Mouse (Mus musculus): Measurements from ENCODE around the gene Gtf2h4. TPM values are rescaled to one million over a fixed set of nuclear protein-coding genes. Genes with fewer than 3 reads are reported as not detected.

Gtf2h4 gene
- 10 to 100 TPM; 18.2 to 20.5 TPM for total RNA-seq (2021)
- long read RNA-seq, experiment 1, transcript Gtf2h4-201 (14 exons, 1,679 nt), result major isoform, 11 of 14 reads
- long read RNA-seq, experiment 1, partial matches to known transcripts, result 0 of 14 reads
- long read RNA-seq, experiment 1, other reads (novel, unspliced or antisense), result 2 of 14 reads
- long read RNA-seq, experiment 2, transcript Gtf2h4-201 (14 exons, 1,679 nt), result major isoform, 18 of 19 reads
- long read RNA-seq, experiment 2, partial matches to known transcripts, result 0 of 19 reads
- long read RNA-seq, experiment 2, other reads (novel, unspliced or antisense), result 1 of 19 reads

DNA sequence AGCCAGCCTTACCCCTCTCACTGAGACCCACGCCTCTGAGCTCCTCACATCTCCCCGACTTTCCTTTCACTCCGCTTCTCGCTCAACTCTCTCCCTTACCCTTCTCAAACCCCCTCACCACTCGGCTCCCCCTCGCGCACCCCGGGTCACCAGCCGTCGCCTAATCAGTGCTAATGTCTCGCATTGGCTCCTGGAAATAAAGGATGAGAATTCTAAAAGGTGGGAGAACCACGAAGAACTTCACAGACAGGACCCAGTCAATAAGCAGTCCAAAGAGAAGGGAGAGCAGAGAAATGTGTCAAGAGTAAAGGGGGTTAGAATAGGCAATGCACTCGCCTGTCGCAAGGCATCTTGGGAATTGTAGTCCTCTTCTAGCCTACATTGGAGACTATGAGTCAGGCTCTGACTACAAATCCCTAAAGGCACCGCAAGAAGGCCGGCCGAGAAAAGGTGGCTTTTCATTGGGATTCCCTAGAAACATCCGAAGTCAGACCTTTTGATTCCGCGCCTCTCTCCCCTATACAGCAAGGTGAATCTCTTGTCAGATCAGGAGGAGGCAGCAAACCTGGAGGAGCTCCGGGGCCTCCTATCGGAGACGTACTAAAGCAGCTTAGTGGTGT, at the start of gene Gtf2h4:
Gtf2h4 (minus strand) TSS at position 324 of the 620 bp plus-strand sequence.
- DNase-seq, result peak; percentile 75

DNA sequence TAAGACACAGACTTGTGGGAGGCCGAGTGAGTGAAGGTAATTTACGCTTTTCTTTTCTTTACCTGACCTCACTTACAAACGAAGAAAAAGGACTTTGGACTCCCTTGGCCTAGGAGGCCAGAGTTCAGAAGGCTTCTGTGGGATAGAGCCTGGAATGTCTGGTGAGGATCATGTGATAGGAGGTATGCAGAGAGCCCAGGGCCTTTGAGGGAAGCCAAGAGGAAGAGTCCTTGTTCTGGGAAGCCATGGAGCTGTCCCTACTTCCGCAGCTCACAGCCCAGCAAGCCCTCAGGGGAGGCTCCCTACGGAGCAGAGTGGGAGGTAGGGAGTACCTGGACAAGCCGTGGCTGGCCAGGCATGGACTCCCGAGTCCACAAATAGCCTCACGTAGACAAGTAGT, 48.1 kb upstream of the Gtf2h4 start:
- DNase-seq, result no peak

DNA sequence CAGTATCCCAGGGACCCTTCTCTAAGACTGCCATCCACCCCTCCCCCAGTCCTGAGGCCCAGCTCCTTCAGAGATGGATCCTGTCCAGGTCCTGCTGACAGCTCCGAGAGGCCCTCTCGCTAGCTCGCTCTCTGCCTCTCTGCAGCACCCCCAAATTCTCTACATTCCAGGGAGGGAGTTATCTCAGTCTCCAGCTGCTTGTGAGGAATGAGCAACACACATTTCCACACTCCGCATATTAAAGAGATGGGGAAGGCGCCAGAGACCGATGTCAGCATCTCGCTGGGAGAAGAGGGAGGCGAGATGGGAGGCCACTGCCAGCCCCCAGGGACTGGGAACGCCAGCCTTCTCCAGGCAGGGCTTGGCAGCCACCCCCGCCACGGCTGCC, 46.8 kb upstream of the Gtf2h4 start:
- peak; percentile 25 for DNase-seq

DNA sequence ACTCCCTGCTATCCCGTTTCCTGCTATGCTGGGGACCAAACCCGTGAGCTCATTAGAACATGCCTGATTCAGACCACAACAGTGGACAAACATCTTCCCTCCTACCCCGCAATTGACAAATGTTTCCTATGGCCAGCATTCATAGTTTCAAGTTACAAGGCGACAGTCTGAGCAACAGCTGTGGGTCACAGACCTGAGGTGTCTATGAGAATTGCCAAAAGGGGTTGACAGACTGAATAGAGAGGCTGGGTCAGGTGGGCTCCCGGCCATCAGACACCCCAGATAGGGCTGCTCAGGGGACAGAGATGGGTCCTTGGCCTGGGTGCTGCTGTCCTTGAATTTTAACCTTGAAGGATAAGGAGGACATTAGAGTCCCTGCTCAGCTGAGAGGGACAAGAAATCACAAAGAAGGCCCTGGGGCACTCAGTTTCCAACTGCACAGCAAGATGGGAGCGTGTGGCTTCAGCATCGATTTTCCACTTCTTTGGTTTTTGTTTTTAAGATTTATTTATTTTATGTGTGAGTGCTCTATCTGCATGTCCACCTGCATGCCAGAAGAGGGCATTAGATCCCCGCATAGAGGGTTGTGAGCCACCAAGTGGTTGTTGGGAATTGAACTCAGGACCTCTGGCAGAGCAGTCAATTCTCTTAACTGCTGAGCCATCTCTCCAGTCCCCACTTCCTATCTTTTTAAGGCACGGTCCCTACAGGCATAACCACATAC, 46.2 kb upstream of the Gtf2h4 start:
- no peak for DNase-seq

DNA sequence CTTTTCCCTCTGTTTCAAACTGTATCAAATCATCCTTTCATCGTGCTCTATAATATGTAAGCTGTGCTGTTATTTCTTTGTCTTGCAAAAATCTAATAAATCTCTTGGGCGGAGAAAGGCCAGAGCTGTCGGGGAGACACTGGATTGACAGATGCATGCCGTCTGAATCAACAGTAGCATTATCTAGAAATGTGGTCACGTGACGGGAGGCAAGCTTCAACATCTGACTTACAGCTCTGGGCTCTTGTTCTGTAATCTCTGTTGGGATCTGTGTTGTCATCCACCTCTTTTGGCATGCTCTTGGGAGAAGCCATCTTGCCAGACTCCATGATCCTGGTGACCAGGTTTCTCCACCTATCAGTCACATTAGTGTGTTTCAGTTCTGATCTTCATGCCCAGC, 43.5 kb upstream of the Gtf2h4 start:
- DNase-seq, result no peak

DNA sequence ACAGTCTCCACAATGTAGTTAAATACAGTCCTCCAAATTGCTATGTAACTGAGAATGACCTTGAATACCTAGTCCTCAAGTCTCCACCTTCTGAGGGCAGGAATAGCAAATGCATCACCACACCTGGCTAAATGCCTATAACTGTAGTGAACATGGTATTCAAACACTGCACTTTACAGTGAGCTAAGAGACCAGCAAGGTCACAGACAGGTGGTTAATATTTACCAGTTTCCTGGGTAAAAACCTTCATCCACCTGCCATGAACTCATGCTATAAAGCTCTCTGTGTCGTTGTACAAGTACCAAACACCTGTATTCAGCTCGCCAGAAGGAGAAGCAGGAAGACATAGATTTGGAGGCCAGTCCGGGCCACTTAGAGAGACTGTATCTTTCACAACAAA, 42.6 kb upstream of the Gtf2h4 start:
- no peak for DNase-seq

DNA sequence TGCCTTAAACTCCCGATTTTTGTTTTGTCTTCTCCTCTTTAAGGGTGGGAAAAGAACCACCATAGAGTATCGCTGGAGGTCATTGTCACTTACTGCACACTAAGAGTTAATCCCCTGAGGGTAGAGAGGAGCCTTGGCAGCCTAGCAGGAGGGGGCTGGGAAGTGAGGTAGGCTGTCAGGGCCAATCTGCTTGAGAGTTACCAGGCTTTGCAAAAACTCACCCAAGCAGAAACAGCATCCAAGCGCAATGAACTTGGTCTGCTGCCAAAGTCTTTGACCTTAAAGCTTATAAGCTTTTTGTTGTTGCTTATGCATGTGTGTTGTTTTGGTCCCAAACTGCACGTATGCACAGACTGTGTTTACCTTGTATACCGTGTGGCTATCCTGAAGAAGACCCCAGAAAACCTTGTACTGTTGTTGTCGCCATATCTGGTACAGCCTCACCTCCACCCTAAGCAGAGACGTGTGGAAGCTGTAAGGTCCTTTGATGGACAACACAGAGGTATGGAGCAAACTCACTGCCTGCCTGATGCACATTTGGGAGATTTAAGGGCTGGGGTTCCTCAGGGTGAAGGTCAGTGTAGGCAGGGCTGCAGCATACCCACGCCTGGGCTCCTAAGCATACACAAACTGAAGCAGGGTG, 37.3 kb upstream of the Gtf2h4 start:
- no peak for DNase-seq

DNA sequence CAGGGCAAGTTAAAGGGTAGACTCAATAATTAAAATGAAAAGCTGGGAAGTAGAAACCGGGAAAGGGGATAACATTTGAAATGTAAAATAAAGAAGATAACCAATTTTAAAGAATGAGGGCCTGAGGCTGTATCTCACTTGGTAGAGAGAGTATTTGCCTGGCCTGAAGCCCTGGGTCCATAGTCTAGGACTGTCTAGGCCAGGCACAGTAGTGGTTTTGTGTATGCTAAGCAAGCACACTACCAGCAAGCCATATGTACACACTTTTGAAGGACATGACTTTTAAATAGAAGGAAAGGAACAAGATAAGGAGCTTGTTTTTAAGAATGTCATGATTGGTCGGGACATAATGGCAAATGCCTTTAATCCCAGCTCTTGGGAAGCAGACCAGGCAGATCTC, 35.1 kb upstream of the Gtf2h4 start:
- DNase-seq, result no peak

DNA sequence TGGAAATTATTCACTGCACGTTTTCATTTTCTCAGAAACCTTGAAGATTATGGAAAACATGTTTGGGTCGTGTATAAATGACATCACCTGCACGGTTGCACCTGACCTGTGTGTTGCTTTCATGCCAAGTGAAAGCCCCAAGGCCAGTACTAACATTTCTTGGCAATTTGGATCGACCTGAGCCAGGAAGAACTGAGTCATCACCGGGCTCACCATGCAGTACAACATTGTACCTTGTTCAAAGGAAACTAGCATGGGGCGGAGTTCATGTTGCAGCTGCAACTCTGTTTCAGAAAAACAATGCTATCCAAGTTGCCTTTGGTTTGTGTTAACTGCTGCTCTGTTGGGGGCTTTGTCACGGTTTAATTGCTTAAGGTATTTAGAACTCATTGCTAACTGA, 34.4 kb upstream of the Gtf2h4 start:
- no peak for DNase-seq

DNA sequence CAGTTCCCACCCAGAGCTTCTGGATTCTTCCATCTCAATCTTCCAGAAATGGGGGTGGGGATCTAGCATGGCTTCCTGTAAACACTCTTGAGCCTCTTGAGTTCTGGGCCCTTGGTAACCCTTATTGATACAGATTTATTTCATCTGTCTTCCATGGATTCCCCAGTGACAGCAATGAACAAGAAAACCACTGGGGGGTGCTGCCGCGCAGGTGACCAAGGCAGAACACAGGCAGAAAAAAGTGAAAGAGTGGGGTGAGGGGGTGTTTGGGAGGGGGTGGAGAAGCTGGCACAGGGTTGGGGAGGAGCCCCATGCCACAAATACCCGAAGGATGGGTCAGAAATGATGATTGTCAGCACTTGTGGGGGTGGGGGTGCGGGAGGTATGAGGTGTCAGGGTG, 32.3 kb upstream of the Gtf2h4 start:
- DNase-seq, result no peak

DNA sequence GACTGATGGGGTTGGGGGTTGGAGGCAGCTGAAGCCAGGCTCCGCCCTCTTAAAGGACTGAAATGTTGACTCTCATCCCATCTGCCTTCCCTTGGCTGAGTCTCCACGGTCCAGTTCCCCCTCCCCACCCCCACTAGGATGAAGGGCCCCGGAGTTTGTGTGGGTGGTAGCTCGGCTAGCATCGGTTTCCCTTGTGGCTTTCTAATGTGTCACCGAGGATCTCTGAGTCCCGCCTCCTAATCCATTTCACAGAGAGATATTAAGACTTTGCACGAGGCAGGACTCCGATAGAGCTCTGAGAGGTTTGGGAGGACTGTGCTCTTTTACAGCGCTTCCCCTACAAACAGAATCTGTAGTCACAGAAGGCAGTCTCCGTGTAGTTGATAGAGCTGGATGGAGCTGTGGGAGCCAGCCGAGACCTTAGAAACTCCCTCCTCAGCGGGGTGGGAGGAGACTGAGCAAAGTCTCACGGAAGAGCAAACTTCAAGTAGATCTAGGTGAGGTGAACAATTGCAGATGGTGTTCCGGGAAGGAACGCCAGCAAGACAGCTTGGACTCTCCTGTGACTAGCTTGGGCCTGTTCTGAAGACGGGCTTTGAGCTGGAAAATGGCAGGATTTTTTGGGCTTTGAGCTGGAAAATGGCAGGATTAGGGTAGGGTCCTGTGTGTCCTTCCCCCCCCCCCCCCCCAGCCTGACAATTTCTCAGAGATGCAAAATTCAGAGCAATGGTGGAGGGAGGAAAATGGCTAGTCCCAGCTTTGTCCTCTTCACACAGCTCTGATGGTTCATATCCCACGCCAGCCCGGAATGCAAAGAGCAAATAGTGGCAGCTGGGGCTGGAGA, 31.3 kb upstream of the Gtf2h4 start, which contains the start of gene Ddr1:
Ddr1 (minus strand) TSS at position 1 of the 844 bp plus-strand sequence.
- no peak for DNase-seq

DNA sequence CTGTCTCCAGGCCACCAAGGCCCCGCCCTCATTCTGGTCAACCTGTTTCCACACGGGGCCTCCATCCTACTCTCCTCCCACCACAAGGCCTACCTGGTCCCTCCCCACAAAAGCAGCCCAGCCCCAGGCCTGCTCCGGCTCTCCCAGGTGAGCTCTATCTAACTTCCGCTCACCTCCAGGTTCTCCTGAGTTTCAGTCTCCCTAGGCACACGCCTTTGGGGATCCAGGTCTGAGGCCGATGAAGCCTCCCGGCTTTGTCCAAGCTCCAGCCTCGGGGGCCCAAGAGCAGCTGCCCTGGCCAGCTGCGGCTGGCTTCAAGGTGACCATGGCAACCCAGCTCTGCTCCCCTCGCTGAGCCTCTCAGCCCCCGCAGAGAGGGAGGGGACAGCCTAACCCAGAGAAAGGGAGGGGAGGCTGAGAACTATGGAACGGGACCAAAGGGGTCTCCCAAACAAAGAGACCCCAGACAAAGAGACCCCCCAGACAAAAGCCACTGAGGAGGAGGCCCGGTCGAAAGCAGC, 30.3 kb upstream of the Gtf2h4 start:
- DNase-seq, result no peak

DNA sequence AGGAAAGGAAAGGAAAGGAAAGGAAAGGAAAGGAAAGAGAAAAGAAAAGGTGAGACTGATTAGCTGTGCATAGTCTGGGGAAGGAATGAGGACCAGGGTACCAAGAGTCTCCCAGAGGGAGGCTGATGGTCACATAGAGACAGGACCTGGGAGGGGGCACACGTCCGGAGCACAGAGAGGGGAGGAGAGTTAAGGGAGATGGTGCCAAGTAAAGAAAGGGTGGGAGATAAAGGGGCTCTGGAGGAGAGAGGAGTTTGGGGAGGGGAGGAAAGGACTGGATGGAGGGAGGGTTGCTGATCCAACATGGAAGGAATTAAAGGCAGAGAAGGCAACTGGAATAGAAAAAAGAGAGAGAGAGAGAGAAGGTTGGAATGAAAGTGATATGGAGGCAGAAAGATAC, 29.5 kb upstream of the Gtf2h4 start:
- DNase-seq, result no peak

DNA sequence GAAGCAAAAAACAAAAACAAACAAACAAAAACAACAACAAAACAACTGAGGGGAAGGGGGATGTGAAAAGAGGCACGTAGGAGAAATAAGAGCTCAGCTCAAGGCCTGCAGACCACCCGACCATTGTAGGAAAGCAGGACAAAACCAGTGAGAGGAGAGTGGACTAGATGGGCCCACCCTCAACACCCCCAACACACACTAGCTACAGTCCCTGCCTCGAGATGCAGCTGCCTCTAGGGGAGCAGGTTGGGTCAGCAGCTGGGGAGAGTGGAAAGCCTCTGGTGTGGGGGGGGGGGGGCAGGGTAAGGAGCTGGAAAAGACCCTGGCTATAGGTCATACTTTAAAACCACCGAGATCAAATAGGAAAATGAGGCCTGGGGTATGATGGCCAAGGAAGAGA, 29.1 kb upstream of the Gtf2h4 start:
- no peak for DNase-seq

DNA sequence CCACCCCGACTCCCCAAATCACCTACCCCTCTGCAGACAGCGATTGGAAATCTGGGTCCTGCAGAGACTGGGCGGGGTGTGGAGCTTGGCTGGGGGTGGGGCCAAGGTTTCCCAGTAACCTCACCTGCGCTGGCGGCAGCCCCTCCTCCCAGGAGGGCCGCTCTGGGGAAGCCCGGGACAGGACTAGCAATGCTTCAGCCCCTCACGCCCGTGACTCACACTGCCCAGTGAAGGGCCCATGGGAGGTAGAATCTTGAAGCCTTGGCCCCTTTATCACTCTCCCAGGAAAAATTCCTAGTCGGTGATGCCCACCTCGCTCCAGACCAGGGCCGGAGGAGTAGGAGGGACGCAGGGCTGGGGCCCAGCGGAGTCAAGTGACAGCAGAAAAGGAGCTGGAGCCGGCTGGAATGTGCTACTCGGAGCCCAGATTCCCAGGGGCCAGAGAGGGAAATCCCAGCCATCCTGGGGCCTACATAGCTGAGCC, 28.5 kb upstream of the Gtf2h4 start:
- no peak for DNase-seq

DNA sequence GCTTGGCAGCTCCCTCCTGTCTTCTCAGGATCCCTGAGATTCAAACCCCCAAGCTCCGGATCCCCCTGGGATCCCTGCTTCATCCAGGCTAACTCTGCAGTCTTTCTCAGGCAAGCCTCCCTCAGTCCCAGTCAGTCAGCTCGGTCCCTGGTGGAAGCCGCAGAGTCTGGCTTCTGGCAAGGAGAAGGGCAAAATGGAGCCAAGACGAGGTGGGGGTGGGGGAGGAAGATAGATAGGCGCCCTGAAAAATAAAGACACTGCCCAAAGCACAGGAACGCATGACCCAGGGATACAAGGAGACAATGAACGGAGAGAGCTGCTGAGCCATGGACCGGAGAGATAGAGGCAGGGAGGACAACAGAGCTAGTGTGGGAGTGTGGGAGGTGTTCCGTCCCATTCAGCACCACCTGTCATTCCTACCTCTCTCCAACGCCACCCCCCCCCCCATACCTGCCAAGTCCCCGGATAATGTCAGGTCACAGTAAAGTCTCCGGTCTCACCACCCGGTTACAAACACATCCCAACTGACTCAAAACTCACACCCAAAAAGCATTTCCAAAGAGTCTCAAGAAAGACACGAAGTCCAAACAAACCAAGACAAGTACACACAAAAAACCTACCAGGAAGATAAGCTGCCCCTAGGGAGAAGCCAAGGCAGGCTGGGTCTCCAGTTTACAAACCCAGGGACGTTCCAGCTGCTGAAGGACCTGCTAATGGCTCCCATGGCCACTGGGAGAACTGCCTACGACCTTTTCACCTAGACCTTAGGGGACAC, 27.9 kb upstream of the Gtf2h4 start:
- no peak for DNase-seq

DNA sequence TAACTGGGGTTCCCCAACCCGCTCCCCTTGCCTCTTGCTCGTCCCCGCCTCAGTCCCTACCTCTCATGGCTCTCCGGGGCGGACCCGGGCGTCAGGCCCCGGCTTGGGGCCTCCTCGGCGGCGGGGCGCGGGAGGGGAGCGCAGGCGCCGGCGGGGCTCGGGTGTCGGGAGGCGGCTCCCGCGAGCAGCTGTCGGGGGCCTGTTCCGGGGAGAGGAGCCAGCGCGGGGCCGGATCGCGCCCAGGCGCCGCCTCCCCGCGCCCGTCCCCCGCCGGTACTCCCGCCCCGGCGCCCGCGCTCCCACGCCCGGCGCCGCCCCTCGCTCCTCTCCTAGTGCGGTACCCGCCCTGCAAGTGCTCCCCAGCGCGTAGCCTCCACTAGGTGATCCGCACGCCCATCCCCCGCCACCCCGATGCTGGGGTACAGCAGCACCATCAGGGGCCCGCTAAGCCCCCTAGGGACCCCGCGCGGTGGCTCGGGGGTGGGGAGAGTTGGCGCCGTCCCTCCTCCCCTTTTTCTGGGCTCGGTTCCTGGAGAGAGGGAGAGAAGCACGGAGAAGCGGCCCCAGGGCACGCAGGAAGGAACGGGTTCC, 26.9 kb upstream of the Gtf2h4 start:
- DNase-seq, result peak; percentile 87

DNA sequence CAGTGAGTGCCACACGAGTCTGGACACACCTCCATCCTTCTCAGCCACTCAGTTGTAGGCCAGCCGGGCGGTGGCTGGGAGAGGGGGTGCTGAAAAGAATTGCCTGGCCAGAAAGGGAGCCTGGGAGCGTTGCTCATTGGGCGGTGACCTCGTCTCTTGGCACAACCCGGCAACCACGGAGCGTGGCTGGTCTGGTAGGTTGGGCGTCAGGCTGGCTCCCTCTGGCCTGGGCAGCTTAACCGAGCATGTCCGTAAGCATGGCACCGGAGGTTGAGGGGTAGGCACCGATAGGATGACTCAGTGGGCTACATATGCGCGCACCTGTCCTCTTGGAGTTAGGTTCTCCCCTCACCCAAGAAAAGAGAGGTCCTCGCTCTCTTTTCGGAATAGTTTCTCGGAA, 26.4 kb upstream of the Gtf2h4 start:
- peak; percentile 77 for DNase-seq

DNA sequence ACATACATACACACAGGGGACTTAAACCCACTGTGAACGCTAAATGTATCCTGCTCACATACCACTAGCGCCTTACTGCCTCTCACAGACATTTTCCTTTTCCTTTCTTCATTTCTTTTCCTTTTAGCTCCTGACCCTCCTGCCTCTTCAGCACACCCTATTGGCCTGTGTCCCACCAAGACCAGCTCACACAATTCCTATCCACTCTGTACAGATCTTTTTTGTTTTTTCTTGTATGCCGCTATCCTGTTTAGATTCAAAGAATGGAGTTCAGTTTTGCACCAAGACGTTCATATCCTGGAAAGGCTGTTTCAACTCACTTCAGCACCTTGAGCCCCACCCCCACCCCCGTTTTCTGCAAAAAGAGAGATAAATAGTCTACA, 25.0 kb upstream of the Gtf2h4 start:
- no peak for DNase-seq

DNA sequence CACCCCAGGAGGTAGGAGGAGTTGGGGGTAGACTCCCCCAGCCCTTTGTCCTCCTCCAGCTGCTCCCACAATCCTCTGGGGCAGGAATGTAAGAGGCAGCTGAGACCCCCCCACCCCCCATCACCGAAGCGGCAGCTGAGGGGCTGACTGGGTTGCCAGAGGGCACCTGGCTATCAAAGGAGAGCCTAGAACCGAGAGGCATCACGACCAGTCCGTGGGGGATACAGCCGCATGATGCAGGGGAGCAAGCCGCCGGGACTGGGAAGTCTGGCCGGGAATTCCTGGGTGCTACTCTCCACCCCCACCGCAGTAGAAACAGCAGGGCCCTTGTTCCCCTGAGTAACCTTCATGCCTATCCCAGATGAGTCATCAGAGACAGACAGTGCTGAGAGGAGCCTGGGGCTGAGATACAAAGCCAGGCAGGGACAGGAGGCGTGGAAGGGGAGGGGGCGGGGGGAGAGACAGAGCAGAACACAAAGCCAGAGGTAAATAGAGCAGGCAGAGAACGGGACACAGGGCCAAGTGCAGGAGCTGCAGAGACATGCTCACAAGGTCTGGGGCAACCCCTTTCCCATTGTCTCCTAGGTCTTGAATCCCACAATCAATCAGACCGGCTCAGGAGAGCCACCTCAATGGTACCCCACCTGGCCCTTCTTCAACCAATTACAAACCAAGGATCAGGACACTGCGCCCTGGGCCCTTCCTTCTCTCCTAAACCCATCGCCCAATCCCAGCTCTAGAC, 24.4 kb upstream of the Gtf2h4 start:
- DNase-seq, result no peak

All from gastrocnemius, postnatal 10 days (tissue).